Mouse (Mus musculus): ENCODE measurements around the gene Gm28372.

Gm28372 gene

GRCm38 (mm10) chr2:130411558-130412495 lies 6.8 kb downstream of the Gm28372 start:
- peak; percentile 58 for DNase-seq (ENCODE audit: low read depth)

GRCm38 (mm10) chr2:130412775-130413174 lies 7.7 kb downstream of the Gm28372 start:
- no peak for DNase-seq (ENCODE audit: low read depth)

- DNase-seq (ENCODE audit: low read depth), result no peak
These were observed 9.2 kb downstream of the Gm28372 start for GRCm38 (mm10) chr2:130414094-130414856.

DNA sequence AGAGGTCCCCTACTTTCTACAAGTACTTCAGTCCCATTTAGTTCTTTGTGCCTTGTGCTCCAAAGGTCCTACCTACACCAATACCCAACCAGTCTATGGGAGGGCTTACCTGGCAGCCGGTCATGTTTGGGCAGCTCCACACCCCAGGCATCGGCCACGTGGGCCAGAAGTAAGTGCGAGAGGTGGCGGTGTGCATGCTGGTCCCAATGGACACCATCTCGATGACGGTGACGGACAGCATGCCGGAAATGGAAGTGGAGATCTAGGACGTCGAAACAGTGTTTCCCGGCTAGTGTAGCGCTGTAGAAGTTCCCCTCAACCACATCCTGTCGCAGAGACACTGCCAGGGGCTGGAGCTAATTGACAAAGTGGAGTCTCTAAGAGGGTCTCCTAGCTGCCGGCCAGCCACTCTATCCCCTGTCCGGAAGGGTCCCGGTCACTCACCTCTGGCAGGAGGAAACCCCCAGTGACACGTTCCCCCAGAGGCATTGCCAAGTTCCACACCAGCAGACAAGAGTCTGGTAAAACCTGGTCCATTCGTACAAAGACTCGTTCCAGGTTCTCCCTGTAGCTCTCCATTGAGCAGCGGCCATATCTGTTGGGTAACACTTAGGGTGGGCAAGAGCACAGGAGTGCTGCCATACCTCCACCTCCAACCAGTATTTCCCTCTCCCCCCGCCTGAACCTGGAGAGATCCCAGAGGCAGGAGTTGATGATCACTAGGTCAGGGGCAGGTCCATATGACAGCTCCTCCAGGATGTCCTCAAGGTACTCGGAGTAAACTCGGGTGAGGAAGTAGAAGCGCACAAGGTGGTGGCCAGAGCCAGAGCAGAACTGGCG lies 17.0 kb downstream of the Gm28372 start:
- DNase-seq (ENCODE audit: low read depth), result no peak

DNA sequence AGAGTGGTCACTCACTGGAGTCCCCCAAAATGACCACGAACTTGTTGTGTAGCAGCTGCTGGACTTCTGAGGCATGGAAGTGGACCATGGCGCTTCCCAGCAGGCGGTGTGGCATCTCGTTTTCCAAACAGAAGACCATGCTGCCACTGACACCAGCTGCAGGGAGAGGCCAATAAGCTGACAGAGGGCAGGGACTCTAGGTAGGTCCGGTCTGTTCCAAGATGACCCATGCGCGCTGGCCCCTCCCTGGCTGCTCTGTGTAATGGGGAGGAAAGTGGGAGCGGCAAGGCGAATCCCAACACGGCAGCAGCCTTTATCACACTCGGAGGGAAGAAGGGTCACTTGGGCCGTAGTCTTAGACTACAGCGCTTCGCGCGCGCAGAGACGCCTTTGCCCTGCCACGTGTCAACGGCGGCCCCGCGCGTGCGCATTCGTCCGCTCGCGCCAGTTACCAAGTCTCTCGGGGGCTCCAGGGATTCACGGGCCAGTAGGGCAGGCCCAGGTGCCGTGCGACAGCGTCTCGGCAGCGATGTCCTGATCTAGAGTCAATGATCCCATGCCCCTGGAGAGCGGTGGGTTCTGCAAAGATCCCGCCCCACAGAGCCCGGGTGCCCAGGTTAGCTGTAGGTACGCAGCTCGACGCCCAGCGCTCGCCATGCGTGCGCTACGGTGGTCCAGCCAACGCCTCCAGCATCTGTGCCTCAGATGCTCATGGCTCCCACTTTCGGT lies 18.5 kb downstream of the Gm28372 start:
- peak; percentile 50 for DNase-seq (ENCODE audit: low read depth)

DNA sequence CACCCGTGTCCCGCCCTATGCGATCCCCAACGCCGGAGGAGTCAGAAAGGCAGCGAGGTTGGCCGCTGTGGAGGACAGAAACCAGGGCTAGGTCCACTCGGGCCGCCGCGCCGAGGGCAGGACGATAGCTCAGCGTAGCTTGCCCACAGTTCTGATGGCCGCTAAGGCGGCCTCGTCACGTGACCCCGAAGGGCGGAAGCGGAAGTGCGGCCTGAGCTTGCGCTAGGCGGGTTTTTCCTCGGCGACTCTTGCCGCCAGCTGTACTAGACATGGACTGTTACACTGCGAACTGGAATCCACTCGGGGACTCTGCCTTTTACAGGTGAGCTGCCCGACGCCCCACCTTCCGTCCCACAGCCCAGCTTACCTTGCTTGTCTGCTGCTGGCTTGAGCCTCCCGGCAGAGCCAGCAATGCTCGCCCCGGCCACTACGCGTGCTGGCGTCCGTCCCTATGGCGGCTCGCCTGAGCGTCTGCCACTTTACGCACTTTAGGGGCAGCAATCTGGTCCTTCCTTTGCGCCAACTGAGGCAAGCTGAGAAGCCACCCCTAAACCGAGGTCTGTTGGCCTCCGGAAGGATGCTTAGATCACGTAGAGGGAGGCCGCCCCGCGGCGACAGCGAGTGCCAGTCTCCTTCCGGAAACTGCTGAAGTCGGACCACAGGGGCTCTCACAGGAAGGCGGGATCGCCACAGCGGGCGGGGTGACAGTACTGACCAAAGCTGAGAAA lies 19.3 kb downstream of the Gm28372 start, which contains the start of the genes Vps16 and Pced1a:
Vps16 (plus strand) TSS at position 214 of the 728 bp plus-strand sequence.
Pced1a (minus strand) TSS at position 576 of the 728 bp plus-strand sequence.
- DNase-seq (ENCODE audit: low read depth), result peak; percentile 81

GRCm38 (mm10) chr2:130425112-130425511 lies 20.1 kb downstream of the Gm28372 start:
- no peak for DNase-seq (ENCODE audit: low read depth)

DNA sequence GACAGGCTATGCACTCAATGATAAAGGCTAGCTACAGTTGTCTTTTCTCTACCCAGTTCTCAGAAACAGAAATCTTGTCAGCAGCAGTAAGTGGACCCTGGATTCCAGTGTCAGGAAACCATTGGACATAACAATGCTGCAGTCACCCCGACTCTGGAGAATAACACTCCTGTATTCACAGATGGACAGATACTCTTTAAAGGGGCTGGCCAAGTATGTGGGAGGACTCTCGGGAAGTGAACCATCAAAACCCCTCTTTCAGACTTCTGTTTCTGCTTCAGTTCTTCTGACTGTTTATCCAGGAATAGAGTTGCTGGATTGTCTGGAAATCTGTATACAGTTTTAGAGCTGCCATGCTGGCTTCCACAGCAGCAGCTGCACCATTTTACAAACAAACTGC lies 24.8 kb downstream of the Gm28372 start:
- no peak for DNase-seq (ENCODE audit: low read depth)

GRCm38 (mm10) chr2:130430484-130430883 lies 25.4 kb downstream of the Gm28372 start:
- DNase-seq (ENCODE audit: low read depth), result no peak

DNA sequence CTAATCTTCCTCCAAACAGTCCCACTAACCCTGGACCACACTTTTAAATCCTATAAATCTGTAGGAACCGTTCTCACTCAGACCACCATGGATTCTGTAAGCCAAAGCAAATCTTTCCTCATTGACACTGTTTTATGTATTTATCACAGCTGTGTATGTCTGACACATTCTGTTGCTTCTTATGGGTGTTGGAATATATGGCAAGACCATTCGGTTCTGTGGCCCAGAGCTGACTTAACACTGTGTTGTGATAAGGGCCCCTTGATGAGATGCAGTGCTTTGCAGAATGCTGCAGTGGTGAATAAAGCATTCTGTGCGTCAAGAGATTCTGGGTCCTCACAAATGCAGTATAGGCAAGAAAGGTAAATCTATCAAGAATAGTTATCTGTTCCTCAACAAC lies 27.1 kb downstream of the Gm28372 start:
- DNase-seq (ENCODE audit: low read depth), result no peak

GRCm38 (mm10) chr2:130433152-130433551 lies 28.1 kb downstream of the Gm28372 start:
- DNase-seq (ENCODE audit: low read depth), result peak; percentile 62

DNA sequence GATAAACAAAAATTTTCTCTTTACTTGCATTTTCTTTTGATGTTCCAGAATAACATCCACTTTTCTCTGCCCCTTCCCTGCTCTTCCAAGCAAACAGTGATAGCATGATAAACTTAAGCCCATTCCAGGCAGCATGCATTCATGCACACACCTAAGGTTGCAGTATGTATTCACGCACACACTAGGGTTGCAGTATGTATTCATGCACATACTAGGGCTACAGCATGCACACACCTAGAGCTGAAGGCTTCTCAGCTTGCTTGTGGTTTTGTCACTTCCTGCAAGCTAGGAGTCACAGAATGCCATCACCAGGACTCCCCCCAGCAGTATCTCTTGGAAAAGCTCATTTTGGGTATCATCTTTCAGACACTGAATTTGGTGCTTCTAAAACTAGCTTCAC lies 31.7 kb downstream of the Gm28372 start:
- DNase-seq (ENCODE audit: low read depth), result no peak

DNA sequence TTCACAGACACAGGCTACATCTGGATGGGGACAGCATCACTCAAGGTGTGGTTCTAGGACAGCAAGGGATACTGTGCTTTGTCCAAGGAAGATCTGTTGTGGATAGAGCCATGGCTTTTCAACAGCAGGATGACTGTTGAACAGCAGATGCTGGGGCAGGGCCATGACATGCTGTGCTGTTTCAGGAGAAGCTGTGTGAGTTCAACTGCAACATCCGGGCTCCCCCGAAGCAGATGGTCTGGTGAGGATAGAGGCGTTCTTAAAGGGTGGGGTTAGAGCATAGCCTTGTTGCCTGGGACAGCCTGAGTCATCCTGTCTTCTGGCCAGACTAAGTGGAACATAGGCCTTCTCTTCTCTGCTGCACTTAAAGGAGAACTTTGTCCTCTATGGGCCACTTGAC lies 33.8 kb downstream of the Gm28372 start:
- no peak for DNase-seq (ENCODE audit: low read depth)

DNA sequence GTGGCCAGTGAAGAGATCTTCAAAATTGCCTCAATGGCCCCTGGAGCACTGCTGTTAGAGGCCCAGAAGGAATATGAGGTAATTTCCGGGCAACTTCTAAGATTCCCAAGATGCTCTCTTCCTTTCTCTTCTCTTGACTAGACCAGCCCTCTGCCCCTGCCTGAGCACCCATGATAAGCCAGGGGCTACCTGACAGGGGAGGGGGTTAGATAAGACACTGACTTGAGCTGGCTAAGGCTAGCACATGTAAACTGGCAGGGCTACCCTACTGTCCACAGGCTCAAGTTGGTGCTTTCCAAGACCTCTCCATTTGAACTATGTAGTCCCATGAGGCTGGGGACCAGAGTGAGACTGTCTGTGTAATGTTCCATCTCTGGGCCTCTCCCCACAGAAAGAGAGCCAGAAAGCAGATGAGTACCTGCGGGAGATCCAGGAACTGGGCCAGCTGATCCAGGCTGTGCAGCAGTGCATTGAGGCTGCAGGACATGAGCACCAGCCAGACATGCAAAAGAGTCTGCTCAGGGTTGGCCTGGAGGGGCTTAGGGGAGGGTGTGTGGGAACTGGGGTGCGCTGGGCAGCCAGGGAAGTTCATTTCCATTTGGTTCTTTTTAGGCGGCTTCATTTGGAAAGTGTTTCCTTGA lies 34.9 kb downstream of the Gm28372 start:
- no peak for DNase-seq (ENCODE audit: low read depth)

GRCm38 (mm10) chr2:130442162-130442561 lies 37.1 kb downstream of the Gm28372 start:
- no peak for DNase-seq (ENCODE audit: low read depth)

DNA sequence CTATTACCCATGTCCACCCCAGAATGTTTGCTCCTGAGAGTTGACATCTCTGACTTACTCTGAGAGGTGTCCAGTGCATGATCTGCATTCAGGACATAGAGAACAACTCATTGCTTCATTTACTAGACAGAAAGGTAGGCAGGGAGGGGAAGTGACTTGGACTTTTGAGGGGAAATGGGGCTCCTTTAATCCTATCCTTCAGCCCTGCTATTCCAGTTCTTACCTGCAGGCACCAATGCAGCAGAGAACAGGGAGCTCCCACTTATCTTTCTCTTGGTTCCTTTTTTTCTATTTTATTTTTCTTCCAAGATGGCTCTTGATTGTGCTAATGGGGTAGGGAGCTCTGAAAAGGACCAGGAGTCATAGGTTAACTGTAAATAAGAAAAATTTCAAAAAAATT lies 43.4 kb downstream of the Gm28372 start:
- no peak for DNase-seq (ENCODE audit: low read depth)

GRCm38 (mm10) chr2:130449021-130449793 lies 44.2 kb downstream of the Gm28372 start:
- DNase-seq (ENCODE audit: low read depth), result no peak

GRCm38 (mm10) chr2:130449794-130450433 lies 44.9 kb downstream of the Gm28372 start, which contains the start of gene Ptpra:
Gene Ptpra, plus strand, starts transcription at chr2:130450278.
- peak; percentile 73 for DNase-seq (ENCODE audit: low read depth)

DNA sequence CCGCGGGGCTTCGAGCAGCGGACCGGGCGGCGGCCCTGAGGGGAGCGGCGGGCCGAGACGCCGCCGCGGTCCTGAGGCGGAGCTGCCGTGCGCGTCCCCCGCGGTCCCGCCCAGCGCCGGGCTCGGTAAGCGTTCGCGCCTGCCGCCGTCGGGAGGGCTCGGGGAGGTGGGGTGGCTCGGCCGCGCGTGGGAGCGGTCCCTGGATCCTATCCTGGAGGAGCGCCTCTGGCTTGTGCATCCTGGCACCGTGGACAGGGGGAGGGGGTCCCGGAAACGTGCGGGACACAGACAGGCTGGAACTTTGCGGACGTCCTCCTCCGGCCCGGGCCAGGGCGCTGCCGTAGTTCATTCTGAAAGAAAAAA lies 45.4 kb downstream of the Gm28372 start:
- DNase-seq (ENCODE audit: low read depth), result peak; percentile 35
